Mouse (Mus musculus) hindbrain, embryonic 13.5 days (tissue): ENCODE measurements at regions not wholly inside any gene's neighbourhood (a gene's known extent, or its start where the extent isn't known, plus 50 kb on each side); places are given as distances from the start of the nearest gene placed in this dataset.

ENCODE experiments used
- ATAC-seq: fragments of 200-750 bp; cut with Nextera tagmentation; 2 replicates; pipeline ENCODE4 v1.8.0; 2017; ENCODE audit warnings: moderate TSS enrichment; ENCODE audit not compliant: low FRiP score
- H3K27ac ChIP-seq: fragments of 300-500 bp; sonication (generic); 2 replicates; pipeline ENCODE4 v1.5.1; 2015; ENCODE audit warnings: inconsistent platforms, mild to moderate bottlenecking, moderate library complexity
- H3K27me3 ChIP-seq: fragments of 300-500 bp; sonication (generic); 2 replicates; pipeline ENCODE4 v1.6.1; 2015; ENCODE audit warnings: mild to moderate bottlenecking, inconsistent platforms
- H3K36me3 ChIP-seq: fragments of 300-500 bp; sonication (generic); 2 replicates; pipeline ENCODE4 v1.6.1; 2015; ENCODE audit warnings: mild to moderate bottlenecking, inconsistent platforms
- H3K4me1 ChIP-seq: fragments of 300-500 bp; sonication (generic); replicated peaks from 2 replicates; pipeline ENCODE4 v1.6.1; 2015; ENCODE audit warnings: inconsistent platforms
- H3K4me2 ChIP-seq: fragments of 300-500 bp; sonication (generic); 2 replicates; pipeline ENCODE4 v1.6.1; 2015; ENCODE audit warnings: inconsistent platforms, mild to moderate bottlenecking, moderate library complexity
- H3K4me3 ChIP-seq: fragments of 300-500 bp; sonication (generic); 2 replicates; pipeline ENCODE4 v1.5.1; 2015; ENCODE audit warnings: mild to moderate bottlenecking, inconsistent platforms
- H3K9ac ChIP-seq: fragments of 300-500 bp; sonication (generic); 2 replicates; pipeline ENCODE4 v1.6.1; 2015; ENCODE audit warnings: mild to moderate bottlenecking, inconsistent platforms
- H3K9me3 ChIP-seq: fragments of 300-500 bp; sonication (generic); 2 replicates; pipeline ENCODE4 v1.6.1; 2016; ENCODE audit warnings: inconsistent platforms
- WGBS: fragments of 180-500 bp; shearing (Covaris S2); methylation state at CpG from one replicate; pipeline ENCODE4 v1.1.7; 2015; 5-methylcytosine and 5-hydroxymethylcytosine counted together

DNA sequence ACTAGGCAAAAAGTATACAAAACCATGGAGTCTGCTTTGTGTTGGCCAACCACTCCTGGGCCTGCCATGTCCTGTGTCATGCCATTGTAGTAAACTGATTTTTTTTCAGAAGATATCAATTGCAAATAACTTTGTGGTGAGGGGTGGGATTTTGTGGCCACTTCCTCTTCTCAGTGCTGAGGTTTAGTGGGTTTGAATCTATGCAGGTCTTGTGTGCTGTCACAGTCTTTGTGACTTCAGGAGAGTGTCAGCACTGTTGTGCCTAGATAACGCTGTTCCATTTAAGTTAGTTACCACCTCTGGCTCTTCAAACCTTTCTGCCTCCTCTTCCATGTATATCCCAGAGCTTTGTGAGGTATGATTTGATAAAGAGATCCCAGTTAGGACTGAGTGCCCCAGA, 216.3 kb upstream of the Lcorl start:
- H3K36me3 ChIP-seq = no peaks in the 10 kb centered on the region
- no peak overlapping the region for H3K9ac ChIP-seq
- H3K27ac ChIP-seq = no peak overlapping the region
- no peaks in the 10 kb centered on the region for H3K4me1 ChIP-seq
- no peak overlapping the region for H3K4me3 ChIP-seq
- ATAC-seq = no peak
- WGBS = 88% methylated on average over 1 of the region's 1 CpGs
- no peaks in the 10 kb centered on the region for H3K9me3 ChIP-seq
- H3K4me2 ChIP-seq = no peak overlapping the region
- H3K27me3 ChIP-seq = no peaks in the 10 kb centered on the region

DNA sequence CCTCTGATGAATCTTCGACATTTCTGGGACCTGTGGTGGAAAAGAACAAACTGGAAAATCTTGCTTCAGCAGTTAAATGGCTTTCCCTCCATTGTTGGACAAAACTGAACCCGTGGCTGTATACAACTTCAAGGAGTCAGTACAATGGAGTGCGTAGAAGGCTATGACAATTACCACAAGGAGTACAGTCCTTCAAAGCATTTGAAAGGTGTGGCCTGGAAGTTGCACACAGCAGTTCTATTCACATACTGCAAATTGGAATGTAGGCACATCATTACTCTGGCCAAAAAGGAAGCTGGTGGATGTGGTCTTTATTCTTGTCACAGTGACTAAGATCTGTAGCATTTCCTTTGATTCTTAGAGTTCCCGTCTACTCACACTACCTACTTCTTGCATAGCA, 215.7 kb upstream of the Lcorl start:
- no peak for ATAC-seq
- H3K27me3 ChIP-seq = no peaks in the 10 kb centered on the region
- no peak overlapping the region for H3K9ac ChIP-seq
- H3K36me3 ChIP-seq = no peaks in the 10 kb centered on the region
- WGBS = 65% methylated on average over 4 of the region's 4 CpGs
- H3K27ac ChIP-seq = no peak overlapping the region
- H3K9me3 ChIP-seq = no peaks in the 10 kb centered on the region
- no peak overlapping the region for H3K4me3 ChIP-seq
- H3K4me1 ChIP-seq = no peaks in the 10 kb centered on the region
- no peak overlapping the region for H3K4me2 ChIP-seq

GRCm38 (mm10) chr5:46059910-46060309, 202.5 kb upstream of the Lcorl start:
- Histone ChIP-seq H3K9me3 (no peaks in the 10 kb centered on the region), H3K9ac (no peak overlapping the region), H3K4me3 (no peak overlapping the region), H3K36me3 (no peaks in the 10 kb centered on the region), H3K27ac (no peak overlapping the region), H3K4me1 (0 out of 2 replicates have a peak, but pooled peaks cover under 1% of the 10 kb centered on the region), H3K27me3 (no peaks in the 10 kb centered on the region), H3K4me2 (no peak overlapping the region)
- 83% methylated on average over 3 of the region's 3 CpGs for WGBS
- ATAC-seq = no peak

- H3K9ac ChIP-seq = no peak overlapping the region
- H3K9me3 ChIP-seq = no peaks in the 10 kb centered on the region
- no peaks in the 10 kb centered on the region for H3K36me3 ChIP-seq
- ATAC-seq = no peak
- H3K4me3 ChIP-seq = no peak overlapping the region
- peaks cover 13% of the 10 kb centered on the region for H3K4me1 ChIP-seq
- H3K4me2 ChIP-seq = no peak overlapping the region
- no peaks in the 10 kb centered on the region for H3K27me3 ChIP-seq
- H3K27ac ChIP-seq = 0 out of 2 replicates have a peak overlapping the region, but pooled peaks have one; percentile 40
- WGBS = 91% methylated on average over 2 of the region's 2 CpGs
Measured at GRCm38 (mm10) chr5:46054850-46055249, 197.4 kb upstream of the Lcorl start.

GRCm38 (mm10) chr5:46042684-46043348, 185.4 kb upstream of the Lcorl start:
- H3K9ac ChIP-seq = no peak overlapping the region
- peak; percentile 80 for ATAC-seq
- 50% methylated on average over 6 of the region's 6 CpGs for WGBS
- no peak overlapping the region for H3K4me3 ChIP-seq
- H3K4me1 ChIP-seq = 0 out of 2 replicates have a peak, but pooled peaks cover 8% of the 10 kb centered on the region
- no peaks in the 10 kb centered on the region for H3K9me3 ChIP-seq
- H3K27ac ChIP-seq = peak overlapping the region; percentile 48
- no peaks in the 10 kb centered on the region for H3K27me3 ChIP-seq
- H3K4me2 ChIP-seq = no peak overlapping the region
- H3K36me3 ChIP-seq = no peaks in the 10 kb centered on the region

DNA sequence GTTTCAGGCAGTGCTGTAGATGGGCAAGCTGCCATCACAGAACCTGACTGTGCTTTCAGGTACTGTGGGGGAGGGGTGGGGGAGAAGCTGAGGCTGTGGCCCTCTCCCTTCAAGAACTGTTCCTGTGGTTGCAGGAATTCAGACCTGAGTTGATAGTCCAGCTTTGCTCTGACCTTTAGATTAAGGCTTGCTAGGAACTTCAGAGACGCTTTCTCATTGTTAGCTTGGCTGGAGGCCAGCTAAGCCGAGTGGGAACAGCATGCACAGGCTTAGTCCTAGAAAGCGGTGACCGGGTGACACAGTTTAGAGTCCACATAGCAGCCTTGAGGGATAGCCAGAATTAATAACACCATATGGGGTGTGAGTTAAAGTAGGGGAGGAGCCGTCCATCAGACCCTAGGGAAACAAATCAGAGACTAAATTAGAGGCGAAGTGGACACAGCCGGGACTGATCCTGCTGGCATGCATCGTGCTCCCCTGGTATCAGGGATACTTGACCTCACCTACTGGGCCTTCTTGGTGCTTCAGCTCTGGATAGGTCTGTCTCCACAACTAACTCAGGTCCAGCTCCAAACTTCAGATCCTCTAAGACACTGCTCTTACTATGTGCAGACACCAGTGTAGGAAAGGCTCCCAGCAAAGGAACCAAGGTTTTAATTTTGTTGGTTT, 175.7 kb upstream of the Lcorl start:
- Histone ChIP-seq H3K27ac (no peak overlapping the region), H3K9ac (no peak overlapping the region)
- 49% methylated on average over 8 of the region's 8 CpGs for WGBS

GRCm38 (mm10) chr5:46032206-46032605, 174.8 kb upstream of the Lcorl start:
- no peak overlapping the region for H3K4me2 ChIP-seq
- no peak overlapping the region for H3K4me3 ChIP-seq
- H3K36me3 ChIP-seq = no peaks in the 10 kb centered on the region
- H3K4me1 ChIP-seq = peaks cover 6% of the 10 kb centered on the region
- no peaks in the 10 kb centered on the region for H3K27me3 ChIP-seq
- no peak overlapping the region for H3K9ac ChIP-seq
- no peak for ATAC-seq
- WGBS = 96% methylated on average over 2 of the region's 2 CpGs
- no peak overlapping the region for H3K27ac ChIP-seq
- H3K9me3 ChIP-seq = no peaks in the 10 kb centered on the region

More for the DNA sequence above, 175.7 kb upstream of the Lcorl start:
- Histone ChIP-seq H3K9me3 (no peaks in the 10 kb centered on the region), H3K36me3 (no peaks in the 10 kb centered on the region), H3K4me2 (no peak overlapping the region), H3K27me3 (no peaks in the 10 kb centered on the region), H3K4me1 (peaks cover 6% of the 10 kb centered on the region), H3K4me3 (no peak overlapping the region)
- ATAC-seq = peak; percentile 63

GRCm38 (mm10) chr5:46024138-46024537, 166.7 kb upstream of the Lcorl start:
- H3K9ac ChIP-seq = no peak overlapping the region
- no peak for ATAC-seq
- no peak overlapping the region for H3K4me2 ChIP-seq
- 0 out of 2 replicates have a peak, but pooled peaks cover 3% of the 10 kb centered on the region for H3K4me1 ChIP-seq
- H3K27ac ChIP-seq = no peak overlapping the region
- no peaks in the 10 kb centered on the region for H3K9me3 ChIP-seq
- 50% methylated on average over 3 of the region's 3 CpGs for WGBS
- H3K4me3 ChIP-seq = no peak overlapping the region
- H3K36me3 ChIP-seq = no peaks in the 10 kb centered on the region
- H3K27me3 ChIP-seq = no peaks in the 10 kb centered on the region

GRCm38 (mm10) chr5:46023456-46023855, 166.0 kb upstream of the Lcorl start:
- H3K9me3 ChIP-seq = no peaks in the 10 kb centered on the region
- H3K36me3 ChIP-seq = no peaks in the 10 kb centered on the region
- H3K27ac ChIP-seq = no peak overlapping the region
- H3K4me2 ChIP-seq = no peak overlapping the region
- no peak overlapping the region for H3K9ac ChIP-seq
- H3K4me3 ChIP-seq = no peak overlapping the region
- H3K27me3 ChIP-seq = no peaks in the 10 kb centered on the region
- no peak for ATAC-seq
- WGBS = 58% methylated on average over 6 of the region's 6 CpGs
- 0 out of 2 replicates have a peak, but pooled peaks cover 3% of the 10 kb centered on the region for H3K4me1 ChIP-seq

DNA sequence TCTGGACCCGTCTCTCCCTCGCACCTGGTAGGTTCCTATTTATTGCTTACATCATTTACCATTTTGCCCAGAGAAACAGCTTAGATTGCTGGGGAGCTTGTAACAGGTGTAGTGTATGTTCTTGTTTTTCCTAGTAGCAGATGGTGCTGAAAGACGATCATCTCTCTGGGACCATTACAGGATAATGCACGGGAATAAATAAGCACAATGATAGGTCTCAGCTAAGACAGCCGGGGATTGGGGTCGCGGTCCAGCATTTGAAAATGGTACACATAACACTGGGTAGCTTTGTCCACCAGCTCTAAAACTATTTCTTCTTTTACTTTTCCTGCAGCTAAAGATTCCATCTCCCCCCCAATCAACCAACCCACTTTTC, 164.6 kb upstream of the Lcorl start:
- 64% methylated on average over 7 of the region's 7 CpGs for WGBS
- Histone ChIP-seq H3K4me2 (no peak overlapping the region), H3K27ac (no peak overlapping the region), H3K36me3 (no peaks in the 10 kb centered on the region), H3K9me3 (no peaks in the 10 kb centered on the region), H3K27me3 (no peaks in the 10 kb centered on the region), H3K4me3 (no peak overlapping the region), H3K4me1 (0 out of 2 replicates have a peak, but pooled peaks cover 3% of the 10 kb centered on the region), H3K9ac (no peak overlapping the region)
- peak; percentile 54; the same call in 1 of the 2 replicates for ATAC-seq

DNA sequence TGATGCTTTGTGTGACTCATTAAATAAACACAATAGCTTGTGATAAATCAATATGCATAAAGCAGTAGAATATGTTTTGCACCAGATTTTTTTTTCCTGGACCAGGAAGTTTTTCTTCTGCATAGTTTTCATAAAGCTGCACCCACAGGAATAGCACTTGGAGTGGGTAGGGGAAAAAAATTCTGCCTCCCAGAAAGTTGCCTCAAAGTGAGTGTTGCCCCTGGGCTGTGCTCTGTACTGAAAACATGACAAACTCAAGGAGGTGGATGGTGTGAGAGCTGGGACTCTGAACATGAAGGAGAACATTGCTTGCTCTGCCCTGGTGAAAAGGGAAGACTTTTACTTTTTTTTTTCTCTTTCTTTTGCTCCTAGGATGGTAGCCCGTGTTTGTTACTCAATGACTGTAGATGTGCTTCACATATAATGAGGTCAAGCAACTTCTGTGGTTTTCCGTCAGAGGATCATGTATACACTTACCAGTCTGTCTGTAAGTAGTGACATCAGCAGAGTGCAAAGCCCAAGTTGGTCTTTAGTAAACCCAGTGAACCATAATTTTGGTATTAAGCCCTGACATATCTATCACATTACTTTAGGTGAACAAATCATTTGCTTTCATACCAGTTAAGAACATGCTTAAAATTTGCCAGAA, 164.1 kb upstream of the Lcorl start:
- Histone ChIP-seq H3K9ac (no peak overlapping the region), H3K9me3 (no peaks in the 10 kb centered on the region)
- 81% methylated on average over 2 of the region's 2 CpGs for WGBS

GRCm38 (mm10) chr5:46020175-46020574, 162.8 kb upstream of the Lcorl start:
- Histone ChIP-seq H3K4me3 (no peak overlapping the region), H3K27ac (no peak overlapping the region), H3K9me3 (no peaks in the 10 kb centered on the region), H3K9ac (no peak overlapping the region), H3K4me2 (no peak overlapping the region), H3K27me3 (no peaks in the 10 kb centered on the region), H3K4me1 (0 out of 2 replicates have a peak, but pooled peaks cover 3% of the 10 kb centered on the region), H3K36me3 (no peaks in the 10 kb centered on the region)
- 78% methylated on average over 4 of the region's 4 CpGs for WGBS
- ATAC-seq = no peak

More for the DNA sequence above, 164.1 kb upstream of the Lcorl start:
- H3K4me3 ChIP-seq = no peak overlapping the region
- no peak overlapping the region for H3K27ac ChIP-seq
- H3K27me3 ChIP-seq = no peaks in the 10 kb centered on the region
- 0 out of 2 replicates have a peak, but pooled peaks cover 3% of the 10 kb centered on the region for H3K4me1 ChIP-seq
- peak; percentile 54 for ATAC-seq
- H3K4me2 ChIP-seq = no peak overlapping the region
- H3K36me3 ChIP-seq = no peaks in the 10 kb centered on the region
